Mouse (Mus musculus): ENCODE measurements around the gene Rab24.

DNA sequence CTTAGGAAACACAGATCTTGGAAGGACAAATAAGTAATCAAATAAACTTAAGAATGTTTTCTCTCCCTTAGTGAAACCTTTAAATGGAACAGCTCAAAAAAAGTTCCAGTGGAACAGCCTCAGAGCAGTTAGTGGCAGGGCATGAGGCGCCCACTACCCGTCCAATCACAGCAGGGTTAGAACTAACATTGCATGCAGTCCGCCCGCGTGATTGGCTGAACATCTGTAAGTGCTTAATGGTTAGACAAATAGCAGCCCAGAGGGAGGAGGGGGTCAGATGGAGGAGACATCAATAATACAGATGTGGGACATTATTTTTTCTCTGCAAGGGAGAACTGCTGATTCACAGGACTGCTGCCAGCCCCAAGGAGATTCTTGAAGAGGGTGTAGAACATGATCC is 44.5 kb downstream of the Rab24 start:
- TF ChIP-seq CTCF (IDR thresholded peaks at IDR 0.05; ENCODE audit: control insufficient read depth, insufficient read depth, low read length) (no peak), POLR2A (IDR thresholded peaks at IDR 0.05; ENCODE audit: borderline replicate concordance, control insufficient read depth, low read depth, low read length) (no peak)

Data from bone marrow, adult 2 months (tissue).